Mouse (Mus musculus) layer of hippocampus, adult 9-10 months (tissue): ENCODE results near the gene Arhgdia.
A peak's percentile ranks its signal among the peaks of the same experiment; 100 is the strongest.

ENCODE experiments used
- DNase-seq: peaks from one replicate; pipeline ENCODE4 v3.0.0; 2022; ENCODE audit warnings: low spot score

The Arhgdia gene

GRCm38 (mm10) chr11:120549986-120550809, 31.2 kb downstream of the Arhgdia start:
- no peak for DNase-seq

GRCm38 (mm10) chr11:120549168-120549945, 32.1 kb downstream of the Arhgdia start, which contains the start of gene Mcrip1:
Gene Mcrip1, minus strand, starts transcription at chr11:120549727.
- DNase-seq, result peak; percentile 64

GRCm38 (mm10) chr11:120548786-120549167, 32.6 kb downstream of the Arhgdia start:
- DNase-seq, result no peak

GRCm38 (mm10) chr11:120548214-120548613, 33.2 kb downstream of the Arhgdia start:
- DNase-seq, result no peak

GRCm38 (mm10) chr11:120547469-120547868, 34.0 kb downstream of the Arhgdia start:
- no peak for DNase-seq

- no peak for DNase-seq
These were observed 35.5 kb downstream of the Arhgdia start for GRCm38 (mm10) chr11:120545964-120546363.

- no peak for DNase-seq
These were observed 39.0 kb downstream of the Arhgdia start for GRCm38 (mm10) chr11:120542376-120542775.

- no peak for DNase-seq
These were observed 39.5 kb downstream of the Arhgdia start for GRCm38 (mm10) chr11:120541907-120542306.

- no peak for DNase-seq
These were observed 42.0 kb downstream of the Arhgdia start for GRCm38 (mm10) chr11:120539285-120540014.

- no peak for DNase-seq
These were observed 42.5 kb downstream of the Arhgdia start for GRCm38 (mm10) chr11:120538955-120539284.

- DNase-seq, result no peak
These were observed 42.9 kb downstream of the Arhgdia start for GRCm38 (mm10) chr11:120538485-120538884.

GRCm38 (mm10) chr11:120535804-120536203, 45.6 kb downstream of the Arhgdia start:
- no peak for DNase-seq

- DNase-seq, result no peak
These were observed 46.3 kb downstream of the Arhgdia start for GRCm38 (mm10) chr11:120535145-120535544.

GRCm38 (mm10) chr11:120534093-120534492, 47.3 kb downstream of the Arhgdia start:
- no peak for DNase-seq

GRCm38 (mm10) chr11:120531646-120532045, 49.8 kb downstream of the Arhgdia start:
- no peak for DNase-seq

GRCm38 (mm10) chr11:120530085-120530964, 51.1 kb downstream of the Arhgdia start, which contains the start of gene Gcgr:
Gene Gcgr, plus strand, starts transcription at chr11:120530699.
- DNase-seq, result no peak

GRCm38 (mm10) chr11:120528903-120529302, 52.5 kb downstream of the Arhgdia start:
- no peak for DNase-seq
